8 mouse cellular contexts compared by ENCODE assay signal in genomic region chr4:131860492-131861340, GRCm38 (mm10). TPM values are rescaled to one million over a fixed set of nuclear protein-coding genes. Genes with fewer than 3 reads are reported as not detected.
DNase-seq lines count a peak whose midpoint lies in the region; ATAC-seq and TF ChIP-seq lines count a peak whose summit lies in the region.

No protein-coding gene starts in this region.

- peak; percentile 92 for DNase-seq in 416B (ENCODE audit: low read depth)
- DNase-seq in adrenal gland, adult (ENCODE audit: inconsistent age in 2 of 2, low spot score in 1 of 2): peak; percentile 69 to 92
- peak; percentile 94 for DNase-seq in embryo, embryonic 10 days (ENCODE audit: low spot score)
- peak; percentile 50 to 80 for DNase-seq in gastrocnemius, postnatal 4 days (ENCODE audit: low spot score in 2 of 2)
- DNase-seq in kidney, adult 2 months: peak; percentile 86
- peak; percentile 89 for DNase-seq in limb, embryonic 11.5 days (ENCODE audit: low spot score)
- peak; percentile 87 for DNase-seq in midbrain, postnatal 0 days (ENCODE audit: low spot score)
- peak; percentile 80 to 86 for DNase-seq in spleen, postnatal 10 days (ENCODE audit: low spot score in 2 of 2)

- no peak overlapping the region for H3K4me2 ChIP-seq in limb, embryonic 11.5 days (ENCODE audit: low read depth, severe bottlenecking)
- no peak overlapping the region for H3K4me2 ChIP-seq in midbrain, postnatal 0 days (ENCODE audit: low read depth, low read length, poor library complexity, severe bottlenecking)

- no peaks in the 10 kb centered on the region for H3K9me3 ChIP-seq in limb, embryonic 11.5 days (ENCODE audit: control insufficient read depth, low read length)
- H3K9me3 ChIP-seq in midbrain, postnatal 0 days (ENCODE audit: low read length): no peaks in the 10 kb centered on the region

- no peaks in the 10 kb centered on the region for H3K4me1 ChIP-seq in kidney, adult 2 months (ENCODE audit: control insufficient read depth, insufficient read depth, low read length)
- H3K4me1 ChIP-seq in limb, embryonic 11.5 days (ENCODE audit: control insufficient read depth, insufficient read depth, low read length): no peaks in the 10 kb centered on the region
- no peaks in the 10 kb centered on the region for H3K4me1 ChIP-seq in midbrain, postnatal 0 days (ENCODE audit: insufficient read depth, low read length)

- no peak overlapping the region for H3K27ac ChIP-seq in kidney, adult 2 months (ENCODE audit: insufficient read depth, low read depth, low read length)
- no peak overlapping the region for H3K27ac ChIP-seq in limb, embryonic 11.5 days (replicated peaks; ENCODE audit: low read depth, low read length)
- no peak overlapping the region for H3K27ac ChIP-seq in midbrain, postnatal 0 days (ENCODE audit: low read depth, low read length)

- no peaks in the 10 kb centered on the region for H3K36me3 ChIP-seq in kidney, adult 2 months (ENCODE audit: control insufficient read depth, insufficient read depth, low read length)
- peaks cover 5% of the 10 kb centered on the region for H3K36me3 ChIP-seq in limb, embryonic 11.5 days (ENCODE audit: control insufficient read depth, insufficient read depth, low read length)
- peaks cover 31% of the 10 kb centered on the region for H3K36me3 ChIP-seq in midbrain, postnatal 0 days (ENCODE audit: insufficient read depth, low read length)

- ATAC-seq in limb, embryonic 11.5 days (ENCODE audit: insufficient number of reproducible peaks, low FRiP score, low TSS enrichment, low read depth): no peak
- no peak for ATAC-seq in midbrain, postnatal 0 days (ENCODE audit: low FRiP score)

- no peak overlapping the region; the same call in 1 of the 2 replicates for H3K9ac ChIP-seq in limb, embryonic 11.5 days (ENCODE audit: low read length)
- H3K9ac ChIP-seq in midbrain, postnatal 0 days (replicated peaks; ENCODE audit: low read length, poor library complexity, severe bottlenecking): no peak overlapping the region

- TF ChIP-seq POLR2A in kidney, adult 2 months (IDR thresholded peaks at IDR 0.05; ENCODE audit: low read depth, low read length): no peak

- WGBS in kidney, adult 2 months: 44% methylated on average over 15 of the region's 15 CpGs
- WGBS in limb, embryonic 11.5 days: 53% methylated on average over 15 of the region's 15 CpGs
- WGBS in midbrain, postnatal 0 days: 53% methylated on average over 15 of the region's 15 CpGs

- no peaks in the 10 kb centered on the region for H3K27me3 ChIP-seq in kidney, adult 2 months (replicated peaks; ENCODE audit: control insufficient read depth, insufficient read depth, low read length)
- H3K27me3 ChIP-seq in limb, embryonic 11.5 days (ENCODE audit: control insufficient read depth, insufficient read depth, low read length): no peaks in the 10 kb centered on the region
- no peaks in the 10 kb centered on the region for H3K27me3 ChIP-seq in midbrain, postnatal 0 days (ENCODE audit: insufficient read depth, low read length)

- no peak overlapping the region for H3K4me3 ChIP-seq in kidney, adult 2 months (ENCODE audit: insufficient read depth, low read depth, low read length)
- no peak overlapping the region for H3K4me3 ChIP-seq in limb, embryonic 11.5 days (ENCODE audit: low read depth, low read length)
- H3K4me3 ChIP-seq in midbrain, postnatal 0 days (ENCODE audit: low read depth, low read length): no peak overlapping the region

- peak; percentile 99 for TF ChIP-seq CTCF in kidney, adult 2 months (conservative IDR thresholded peaks at IDR 0.05; ENCODE audit: insufficient read depth, insufficient read length, low read depth, low read length)
- TF ChIP-seq CTCF in midbrain, postnatal 0 days (IDR thresholded peaks at IDR 0.05): peak; percentile 99

RNA-seq across cellular contexts. Expression of gene Srsf4, which starts 12.7 kb away (rescaled TPM):
- 10 to 100 TPM; 64.3 to 69.4 TPM for total RNA-seq in gastrocnemius, postnatal 4 days (2021)
- polyA plus RNA-seq in kidney, adult 2 months (2012; rRNA removed): 32.5 and 35.1 TPM in 2 replicates
- polyA plus RNA-seq in limb, embryonic 11.5 days (2014; fragmentation: Nextera tagmentation; extraction: Ambion mirVana): 140 and 150 TPM in 2 replicates
- total RNA-seq in midbrain, postnatal 0 days (2014; rRNA removed): 29.3 and 30.2 TPM in 2 replicates
- polyA plus RNA-seq in midbrain, postnatal 0 days (2015; fragmentation: Nextera tagmentation; extraction: Ambion mirVana): 82.6 and 86.2 TPM in 2 replicates

RNA-seq across cellular contexts. Expression of gene Mecr, which starts 17.4 kb away (rescaled TPM):
- total RNA-seq in gastrocnemius, postnatal 4 days (2021): 10 to 100 TPM; 21.0 to 21.1 TPM
- polyA plus RNA-seq in kidney, adult 2 months (2012; rRNA removed): 64.5 and 67.4 TPM in 2 replicates
- 43.3 and 45.3 TPM in 2 replicates for polyA plus RNA-seq in limb, embryonic 11.5 days (2014; fragmentation: Nextera tagmentation; extraction: Ambion mirVana)
- total RNA-seq in midbrain, postnatal 0 days (2014; rRNA removed): 24.5 and 28.7 TPM in 2 replicates
- polyA plus RNA-seq in midbrain, postnatal 0 days (2015; fragmentation: Nextera tagmentation; extraction: Ambion mirVana): 30.4 and 31.7 TPM in 2 replicates

RNA-seq across cellular contexts. Expression of gene Ptpru, which starts 22.6 kb away (rescaled TPM):
- total RNA-seq in gastrocnemius, postnatal 4 days (2021): 1 to 10 TPM; 1.3 to 1.4 TPM
- 19.5 and 22.0 TPM in 2 replicates for polyA plus RNA-seq in kidney, adult 2 months (2012; rRNA removed)
- polyA plus RNA-seq in limb, embryonic 11.5 days (2014; fragmentation: Nextera tagmentation; extraction: Ambion mirVana): 12.5 and 13.3 TPM in 2 replicates
- 34.2 and 37.0 TPM in 2 replicates for total RNA-seq in midbrain, postnatal 0 days (2014; rRNA removed)
- 22.2 and 22.8 TPM in 2 replicates for polyA plus RNA-seq in midbrain, postnatal 0 days (2015; fragmentation: Nextera tagmentation; extraction: Ambion mirVana)
